Mouse (Mus musculus) layer of hippocampus, adult 9-11 months (tissue): ENCODE results near the gene Fsd1.

ENCODE experiments used
- DNase-seq: peaks from one replicate; pipeline ENCODE4 v3.0.0; 2022

Fsd1 gene

GRCm38 (mm10) chr17:56010255-56010654, 23.9 kb downstream of the Fsd1 start:
- no peak for DNase-seq

DNA sequence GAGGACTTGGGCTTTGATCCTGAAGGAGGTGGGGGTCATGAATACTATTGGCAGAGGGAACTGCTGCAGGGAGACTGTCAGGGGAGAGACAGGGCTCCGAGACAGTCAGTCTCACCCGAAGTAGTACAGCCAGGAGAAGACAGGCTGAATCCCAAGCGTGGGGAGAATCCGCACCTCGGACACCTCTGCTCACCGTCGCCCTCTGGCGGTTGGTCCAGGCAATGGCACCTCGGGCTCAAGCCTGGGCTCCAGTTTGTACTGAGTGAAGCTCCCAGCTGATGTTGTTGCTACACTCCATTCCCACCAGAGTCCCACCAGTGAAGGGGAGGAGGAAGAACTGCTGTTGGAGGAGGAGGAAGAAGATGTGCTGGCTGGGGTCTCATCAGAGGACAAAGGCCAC, 24.4 kb downstream of the Fsd1 start:
- no peak for DNase-seq

DNA sequence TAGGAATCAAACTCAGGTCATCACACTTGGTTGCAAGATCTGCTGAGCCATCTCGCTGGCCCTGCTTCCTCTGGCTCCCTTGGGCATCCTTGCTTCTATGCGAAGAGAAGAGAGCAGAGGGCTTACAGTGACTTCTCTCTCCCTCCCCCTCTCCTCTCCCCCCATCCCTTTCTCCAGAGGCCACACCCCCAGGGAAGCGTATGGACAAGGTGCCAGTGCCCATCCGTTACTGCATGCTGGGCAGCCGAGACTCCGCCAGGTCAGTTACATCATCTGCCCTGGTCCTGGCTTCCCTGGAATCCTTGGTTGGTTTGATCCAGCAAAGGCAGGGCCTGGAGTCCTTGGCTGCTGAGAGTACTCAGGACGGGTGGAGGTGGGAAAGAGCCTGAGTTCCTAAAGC, 25.1 kb downstream of the Fsd1 start:
- DNase-seq: no peak

- DNase-seq: no peak
Measured at GRCm38 (mm10) chr17:56015293-56015692, 29.0 kb downstream of the Fsd1 start.

GRCm38 (mm10) chr17:56016382-56016781, 30.1 kb downstream of the Fsd1 start:
- no peak for DNase-seq

DNA sequence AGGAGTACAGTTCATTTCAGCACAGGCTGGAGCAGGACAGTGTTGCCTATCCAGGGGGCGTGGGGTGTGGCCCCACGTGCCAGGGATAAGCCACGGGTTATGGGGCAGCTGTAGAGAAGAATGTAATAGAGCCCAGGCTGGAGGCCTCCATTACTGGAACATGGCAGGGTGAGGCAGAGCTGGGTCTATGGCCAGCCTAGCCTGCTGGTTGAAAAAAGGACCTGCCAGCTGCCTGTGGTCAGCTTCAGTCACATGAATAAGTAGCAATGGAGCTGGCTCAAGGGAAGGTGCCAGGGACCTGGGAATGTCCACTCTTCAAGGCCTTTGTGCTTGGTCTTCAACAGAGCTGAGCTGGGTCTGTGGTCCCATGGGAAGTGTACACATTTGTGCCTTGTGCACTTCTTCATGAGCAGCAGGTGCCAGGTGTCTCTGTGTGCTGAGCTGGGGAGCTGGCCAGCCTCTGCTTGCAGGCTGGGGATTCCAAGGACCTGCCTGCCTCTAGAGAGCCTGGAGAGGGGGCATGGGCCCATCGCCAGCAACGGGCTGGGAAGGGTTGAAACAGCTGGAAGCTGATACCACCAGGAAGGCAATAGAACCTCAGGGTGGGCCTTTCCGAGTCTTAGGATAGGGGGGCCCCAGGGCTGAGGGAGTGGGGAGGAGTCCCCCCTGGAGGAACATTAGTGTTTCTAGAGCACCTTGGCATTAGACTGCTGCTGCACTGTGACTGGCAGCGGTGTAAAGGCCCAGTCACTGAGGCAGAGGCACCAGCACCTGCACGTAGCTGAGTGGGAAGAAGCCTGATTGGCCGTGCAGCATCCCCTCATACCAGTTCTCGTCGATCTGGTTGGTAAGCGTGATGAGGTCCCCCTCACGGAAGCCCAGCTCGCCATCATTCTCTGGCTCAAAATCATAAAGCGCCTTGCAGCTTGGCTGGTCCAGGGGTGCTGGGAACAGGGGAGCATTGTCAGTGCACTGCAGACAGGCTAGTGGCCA, 30.8 kb downstream of the Fsd1 start:
- no peak for DNase-seq

- DNase-seq: no peak
Measured at GRCm38 (mm10) chr17:56017848-56018247, 31.5 kb downstream of the Fsd1 start.

DNA sequence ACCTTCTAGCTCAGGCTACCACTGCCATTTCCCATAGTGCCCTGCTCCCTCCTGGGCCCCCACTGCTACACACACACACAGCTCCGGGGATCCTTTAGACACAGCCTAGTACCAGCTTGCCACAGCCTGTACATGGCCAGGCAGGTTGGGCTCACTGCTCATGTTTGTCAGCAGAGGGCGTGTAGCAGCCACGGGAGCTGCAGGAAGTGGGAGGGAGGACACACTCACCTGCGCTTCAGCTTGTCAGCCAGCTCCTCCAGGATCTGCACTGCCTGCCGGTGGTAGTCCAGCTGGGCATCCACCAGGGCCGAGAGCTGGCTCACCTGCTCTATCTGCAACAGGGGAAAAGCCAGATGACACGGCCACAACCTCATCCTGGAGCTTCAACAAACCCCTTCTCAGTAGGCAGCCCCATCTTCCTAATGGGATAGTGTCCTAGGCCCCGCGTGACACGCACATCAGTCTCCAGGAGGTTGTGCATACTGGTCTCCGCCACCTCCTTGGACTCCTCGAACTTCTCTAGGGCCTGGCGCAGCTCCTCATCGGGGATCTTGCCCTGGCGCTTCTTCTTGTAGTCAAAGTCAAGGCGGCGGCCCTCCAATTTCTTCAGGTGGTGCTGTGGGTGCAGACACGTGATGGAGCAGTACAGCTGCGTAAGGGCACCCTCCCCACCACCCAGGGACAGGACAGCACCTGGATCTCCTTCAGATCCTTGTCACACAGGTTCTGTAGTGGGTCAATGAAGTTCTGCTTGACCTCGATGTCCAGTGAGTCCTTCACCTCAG, 32.2 kb downstream of the Fsd1 start:
- peak; percentile 74 for DNase-seq

DNA sequence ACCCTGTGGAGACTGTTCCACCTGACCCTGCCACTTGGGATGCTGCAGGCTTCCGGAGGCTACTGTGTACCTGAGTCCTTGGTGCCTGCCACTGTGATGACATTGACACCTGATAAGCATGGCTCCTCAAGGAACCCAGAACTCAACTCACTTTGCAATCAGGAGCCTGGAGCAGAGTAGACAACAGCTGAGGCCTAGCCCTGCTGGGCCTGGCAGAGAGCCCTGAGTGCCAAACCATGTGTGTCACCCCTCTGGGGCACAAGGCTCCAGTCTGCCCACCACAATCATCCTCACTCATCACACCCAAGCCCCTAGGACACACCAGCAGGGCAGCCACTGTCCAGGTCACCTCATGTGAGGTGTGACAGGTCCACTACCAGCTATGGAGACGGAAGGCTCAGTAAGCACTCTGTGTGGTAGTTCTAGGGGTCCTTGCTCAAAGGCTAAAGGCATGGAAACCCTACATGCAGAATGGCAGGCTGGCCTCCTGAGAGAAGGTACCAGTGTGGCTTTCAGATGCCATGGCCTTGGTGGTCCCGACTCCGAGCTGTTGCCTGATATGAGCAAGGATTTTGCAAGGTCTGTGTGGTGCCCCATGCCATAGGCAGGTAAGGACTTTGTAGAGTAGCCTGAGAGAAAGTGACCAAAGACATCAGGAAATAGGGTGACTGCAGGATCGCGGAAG, 34.2 kb downstream of the Fsd1 start:
- DNase-seq: no peak

GRCm38 (mm10) chr17:56021161-56021910, 35.0 kb downstream of the Fsd1 start:
- DNase-seq: peak; percentile 87

- no peak for DNase-seq
Measured at GRCm38 (mm10) chr17:56022131-56022988, 36.1 kb downstream of the Fsd1 start.

GRCm38 (mm10) chr17:56022989-56023290, 36.6 kb downstream of the Fsd1 start:
- DNase-seq: no peak

GRCm38 (mm10) chr17:56023386-56023785, 37.1 kb downstream of the Fsd1 start:
- no peak for DNase-seq

- no peak for DNase-seq
Measured at GRCm38 (mm10) chr17:56024476-56024875, 38.2 kb downstream of the Fsd1 start.

DNA sequence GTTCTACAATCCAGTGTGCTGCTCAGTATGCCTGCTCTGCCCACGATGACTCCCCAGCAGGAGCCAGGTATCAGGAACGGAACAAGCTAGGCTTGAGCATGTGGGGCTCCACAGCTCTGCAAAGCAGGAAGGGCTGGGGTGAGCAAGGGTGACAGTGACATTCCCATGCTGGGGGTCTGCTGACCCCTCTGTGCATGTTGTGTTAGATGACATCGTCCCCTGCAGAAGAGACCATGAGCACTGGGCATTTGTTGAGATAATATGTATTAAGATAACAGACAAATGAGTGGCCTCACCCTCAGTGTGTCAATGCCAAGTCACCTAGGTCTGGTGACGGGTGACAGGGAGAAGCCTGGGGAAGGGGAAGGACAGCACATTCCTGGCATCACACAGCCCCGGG, 38.6 kb downstream of the Fsd1 start:
- DNase-seq: no peak

- no peak for DNase-seq
Measured at GRCm38 (mm10) chr17:56026303-56026702, 40.0 kb downstream of the Fsd1 start.

GRCm38 (mm10) chr17:56026881-56027280, 40.6 kb downstream of the Fsd1 start:
- DNase-seq: no peak

- no peak for DNase-seq
Measured at GRCm38 (mm10) chr17:56027801-56028441, 41.6 kb downstream of the Fsd1 start.

GRCm38 (mm10) chr17:56030238-56030870, 44.0 kb downstream of the Fsd1 start:
- DNase-seq: no peak

GRCm38 (mm10) chr17:56030919-56031318, 44.6 kb downstream of the Fsd1 start:
- peak; percentile 73 for DNase-seq

GRCm38 (mm10) chr17:56031431-56031830, 45.1 kb downstream of the Fsd1 start:
- no peak for DNase-seq
